Mouse (Mus musculus): ENCODE measurements around the gene Xirp2. TPM values are rescaled to one million over a fixed set of nuclear protein-coding genes. Genes with fewer than 3 reads are reported as not detected.
"Not testable (repeated sequence)": the region's sequence is repeated elsewhere in the genome, so short reads cannot be mapped to it uniquely, and the experiment has no call there.

Xirp2 gene
- polyA plus RNA-seq (2014; fragmentation: Nextera tagmentation; extraction: Ambion mirVana) = not detected in 2 replicates

DNA sequence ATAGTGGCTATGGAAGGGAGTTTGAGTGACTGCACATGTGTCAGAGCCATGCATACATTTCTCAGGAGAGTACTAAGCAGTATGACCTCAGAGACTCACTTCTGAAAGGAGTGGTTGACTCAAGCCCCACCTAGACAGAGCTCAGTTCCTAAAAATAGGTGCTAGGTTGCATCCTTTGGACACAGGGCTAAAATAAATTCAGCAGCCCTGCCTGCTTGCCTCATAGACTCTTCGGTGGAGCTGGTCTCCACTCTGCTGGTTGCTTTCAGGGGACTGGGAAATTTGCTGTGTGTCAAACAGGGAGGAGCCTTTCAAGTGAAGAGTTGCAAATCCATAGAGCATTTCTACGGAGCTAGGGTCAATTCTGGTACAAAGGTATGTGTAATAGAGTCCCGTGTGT is at the start of gene Xirp2:
Xirp2 (plus strand) TSS at position 223 of the 400 bp plus-strand sequence.
- 78% methylated on average over 3 of the region's 3 CpGs for WGBS
- Histone ChIP-seq H3K27me3 (ENCODE audit: control insufficient read depth, insufficient read depth, low read length) (no peaks in the 10 kb centered on the region), H3K36me3 (ENCODE audit: control insufficient read depth, insufficient read depth, low read length) (no peaks in the 10 kb centered on the region), H3K9me3 (ENCODE audit: control insufficient read depth, low read length) (no peaks in the 10 kb centered on the region), H3K9ac (ENCODE audit: low read depth, low read length) (no peak within 1 kb of the TSS), H3K4me2 (replicated peaks; ENCODE audit: low read depth, low read length) (no peak within 1 kb of the TSS), H3K27ac (ENCODE audit: low read depth, low read length) (no peak within 1 kb of the TSS), H3K4me3 (ENCODE audit: low read depth, low read length) (no peak within 1 kb of the TSS), H3K4me1 (replicated peaks; ENCODE audit: control insufficient read depth, insufficient read depth, low read length) (no peaks in the 10 kb centered on the region)
- ATAC-seq (ENCODE audit: low FRiP score) = no peak
- no peak for DNase-seq (ENCODE audit: low spot score)

DNA sequence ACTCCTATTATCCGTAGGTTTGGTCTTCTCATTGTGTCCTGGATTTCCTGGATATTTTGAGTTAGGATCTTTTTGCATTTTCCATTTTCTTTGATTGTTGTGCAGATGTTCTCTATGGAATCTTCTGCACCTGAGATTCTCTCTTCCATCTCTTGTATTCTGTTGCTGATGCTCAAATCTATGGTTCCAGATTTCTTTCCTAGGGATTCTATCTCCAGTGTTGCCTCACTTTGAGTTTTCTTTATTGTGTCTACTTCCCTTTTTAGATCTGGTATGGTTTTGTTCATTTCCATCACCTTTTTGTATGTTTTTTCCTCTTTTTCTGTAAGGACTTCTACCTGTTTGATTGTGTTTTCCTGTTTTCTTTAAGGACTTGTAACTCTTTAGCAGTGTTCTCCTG is 32.4 kb upstream of the Xirp2 start, which contains the start of gene Gm21830:
Gm21830 (plus strand) TSS at position 301 of the 400 bp plus-strand sequence.
- not testable (repeated sequence) for H3K4me3 ChIP-seq (ENCODE audit: low read depth, low read length); H3K27ac ChIP-seq (ENCODE audit: low read depth, low read length); H3K27me3 ChIP-seq (ENCODE audit: control insufficient read depth, insufficient read depth, low read length); H3K4me2 ChIP-seq (replicated peaks; ENCODE audit: low read depth, low read length); H3K9ac ChIP-seq (ENCODE audit: low read depth, low read length); H3K4me1 ChIP-seq (replicated peaks; ENCODE audit: control insufficient read depth, insufficient read depth, low read length); DNase-seq (ENCODE audit: low spot score); H3K36me3 ChIP-seq (ENCODE audit: control insufficient read depth, insufficient read depth, low read length); ATAC-seq (ENCODE audit: low FRiP score); H3K9me3 ChIP-seq (ENCODE audit: control insufficient read depth, low read length)
- no CpG with 5 or more reads among the region's 1 CpGs for WGBS

DNA sequence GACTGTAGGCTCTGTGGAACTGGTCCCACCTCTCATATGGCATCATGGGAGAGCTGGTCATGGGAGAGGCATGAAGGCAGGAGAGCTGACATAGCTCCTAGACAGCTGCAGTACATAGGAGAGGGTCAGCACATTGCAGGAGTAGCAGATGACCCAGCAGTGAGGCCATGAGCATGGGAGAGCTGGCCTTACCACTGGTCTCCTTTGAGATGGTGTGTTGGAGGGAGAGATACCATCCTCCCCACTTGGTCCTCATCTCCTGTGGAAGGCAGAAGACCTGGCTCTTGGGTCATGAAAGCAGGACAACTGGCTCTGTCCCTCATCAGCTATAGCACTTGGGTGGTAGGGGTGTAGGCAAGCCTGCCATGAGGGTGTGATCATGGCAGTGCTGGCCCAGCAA is 24.9 kb upstream of the Xirp2 start:
- no peaks in the 10 kb centered on the region for H3K27me3 ChIP-seq (ENCODE audit: control insufficient read depth, insufficient read depth, low read length)
- DNase-seq (ENCODE audit: low spot score) (no peak), ATAC-seq (ENCODE audit: low FRiP score) (no peak; the same call in 1 of the 2 replicates)
- no peak overlapping the region for H3K4me3 ChIP-seq (ENCODE audit: low read depth, low read length)
- no peak overlapping the region for H3K4me2 ChIP-seq (replicated peaks; ENCODE audit: low read depth, low read length)
- no peak overlapping the region for H3K27ac ChIP-seq (ENCODE audit: low read depth, low read length)
- H3K4me1 ChIP-seq (replicated peaks; ENCODE audit: control insufficient read depth, insufficient read depth, low read length) = no peaks in the 10 kb centered on the region
- no peaks in the 10 kb centered on the region for H3K36me3 ChIP-seq (ENCODE audit: control insufficient read depth, insufficient read depth, low read length)
- H3K9ac ChIP-seq (ENCODE audit: low read depth, low read length) = no peak overlapping the region
- no peaks in the 10 kb centered on the region for H3K9me3 ChIP-seq (ENCODE audit: control insufficient read depth, low read length)

DNA sequence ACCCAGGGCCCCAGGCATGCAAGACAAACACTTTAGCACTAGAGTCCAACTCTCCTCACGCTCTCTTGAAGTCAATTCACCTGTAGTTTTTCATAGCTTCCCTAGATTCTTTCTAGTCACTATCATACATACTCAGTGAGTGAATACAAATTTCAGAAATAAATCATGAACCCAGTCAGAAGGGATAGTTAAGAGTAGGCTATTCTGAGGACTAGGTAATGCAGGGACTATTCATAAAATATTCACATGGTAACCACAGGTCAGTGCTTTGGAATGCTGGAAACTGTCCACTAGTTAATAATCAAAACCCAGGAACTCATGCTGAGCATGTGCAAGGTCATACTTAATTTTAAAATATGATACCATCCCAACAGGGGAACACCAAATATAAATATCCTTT is 23.0 kb upstream of the Xirp2 start:
- Histone ChIP-seq H3K4me1 (replicated peaks; ENCODE audit: control insufficient read depth, insufficient read depth, low read length) (no peaks in the 10 kb centered on the region), H3K4me2 (replicated peaks; ENCODE audit: low read depth, low read length) (no peak overlapping the region), H3K4me3 (ENCODE audit: low read depth, low read length) (no peak overlapping the region), H3K36me3 (ENCODE audit: control insufficient read depth, insufficient read depth, low read length) (no peaks in the 10 kb centered on the region), H3K27ac (ENCODE audit: low read depth, low read length) (no peak overlapping the region), H3K27me3 (ENCODE audit: control insufficient read depth, insufficient read depth, low read length) (no peaks in the 10 kb centered on the region), H3K9me3 (ENCODE audit: control insufficient read depth, low read length) (no peaks in the 10 kb centered on the region), H3K9ac (ENCODE audit: low read depth, low read length) (no peak overlapping the region)
- DNase-seq (ENCODE audit: low spot score) (no peak), ATAC-seq (ENCODE audit: low FRiP score) (no peak)
- 97% methylated on average over 1 of the region's 1 CpGs for WGBS

DNA sequence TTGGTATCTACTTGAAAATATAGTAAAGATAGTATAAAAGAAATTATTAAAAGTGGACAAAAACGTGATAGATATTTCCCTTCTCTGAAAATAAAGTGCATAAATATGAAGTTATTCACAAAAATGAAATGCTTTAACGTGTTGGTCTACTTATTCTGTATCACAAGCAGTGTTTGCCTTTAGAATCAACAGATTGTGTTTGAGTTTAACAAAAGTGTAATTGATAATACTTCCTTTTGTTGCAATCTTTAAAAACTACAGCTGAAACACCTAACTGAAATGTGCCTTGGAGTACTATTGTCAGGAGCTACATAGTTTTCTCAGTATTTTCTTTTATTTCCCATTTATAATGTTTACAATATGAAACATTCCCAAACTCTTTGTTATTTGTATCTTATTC is 12.7 kb upstream of the Xirp2 start, which contains the start of gene Gm26727:
Gm26727 (minus strand) TSS at position 101 of the 400 bp plus-strand sequence.
- H3K4me2 ChIP-seq (replicated peaks; ENCODE audit: low read depth, low read length) = no peak within 1 kb of the TSS
- WGBS = 66% methylated on average over 2 of the region's 2 CpGs
- DNase-seq (ENCODE audit: low spot score) (no peak), ATAC-seq (ENCODE audit: low FRiP score) (no peak)
- H3K9me3 ChIP-seq (ENCODE audit: control insufficient read depth, low read length) = no peaks in the 10 kb centered on the region
- H3K27me3 ChIP-seq (ENCODE audit: control insufficient read depth, insufficient read depth, low read length) = no peaks in the 10 kb centered on the region
- H3K27ac ChIP-seq (ENCODE audit: low read depth, low read length) = no peak within 1 kb of the TSS
- no peaks in the 10 kb centered on the region for H3K36me3 ChIP-seq (ENCODE audit: control insufficient read depth, insufficient read depth, low read length)
- no peak within 1 kb of the TSS for H3K9ac ChIP-seq (ENCODE audit: low read depth, low read length)
- H3K4me3 ChIP-seq (ENCODE audit: low read depth, low read length) = no peak within 1 kb of the TSS
- no peaks in the 10 kb centered on the region for H3K4me1 ChIP-seq (replicated peaks; ENCODE audit: control insufficient read depth, insufficient read depth, low read length)

DNA sequence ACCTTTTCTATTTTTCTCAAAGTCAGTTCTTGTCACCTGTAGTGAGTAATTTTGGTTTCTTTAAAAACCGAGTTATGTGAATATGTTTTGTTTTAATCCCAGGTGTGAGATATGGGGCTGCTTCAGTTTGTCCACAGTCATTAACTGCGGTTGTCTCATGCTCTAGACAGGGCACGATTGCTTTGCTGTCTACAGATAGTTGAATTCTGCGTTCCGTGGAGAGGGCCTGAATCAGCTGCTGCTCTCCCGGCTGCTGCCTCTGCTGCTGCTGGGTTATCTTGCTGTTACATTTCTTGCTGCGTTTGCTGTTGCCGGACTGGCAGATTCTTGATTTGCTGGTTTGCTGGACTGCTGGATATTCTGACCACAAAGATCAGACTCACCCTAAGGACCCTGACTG is 7.5 kb upstream of the Xirp2 start:
- H3K36me3 ChIP-seq (ENCODE audit: control insufficient read depth, insufficient read depth, low read length) = no peaks in the 10 kb centered on the region
- H3K9me3 ChIP-seq (ENCODE audit: control insufficient read depth, low read length) = no peaks in the 10 kb centered on the region
- H3K4me2 ChIP-seq (replicated peaks; ENCODE audit: low read depth, low read length) = no peak overlapping the region
- H3K27me3 ChIP-seq (ENCODE audit: control insufficient read depth, insufficient read depth, low read length) = no peaks in the 10 kb centered on the region
- H3K9ac ChIP-seq (ENCODE audit: low read depth, low read length) = no peak overlapping the region
- ATAC-seq (ENCODE audit: low FRiP score) (no peak), DNase-seq (ENCODE audit: low spot score) (no peak)
- 88% methylated on average over 8 of the region's 8 CpGs for WGBS
- no peak overlapping the region for H3K27ac ChIP-seq (ENCODE audit: low read depth, low read length)
- H3K4me1 ChIP-seq (replicated peaks; ENCODE audit: control insufficient read depth, insufficient read depth, low read length) = no peaks in the 10 kb centered on the region
- H3K4me3 ChIP-seq (ENCODE audit: low read depth, low read length) = no peak overlapping the region

DNA sequence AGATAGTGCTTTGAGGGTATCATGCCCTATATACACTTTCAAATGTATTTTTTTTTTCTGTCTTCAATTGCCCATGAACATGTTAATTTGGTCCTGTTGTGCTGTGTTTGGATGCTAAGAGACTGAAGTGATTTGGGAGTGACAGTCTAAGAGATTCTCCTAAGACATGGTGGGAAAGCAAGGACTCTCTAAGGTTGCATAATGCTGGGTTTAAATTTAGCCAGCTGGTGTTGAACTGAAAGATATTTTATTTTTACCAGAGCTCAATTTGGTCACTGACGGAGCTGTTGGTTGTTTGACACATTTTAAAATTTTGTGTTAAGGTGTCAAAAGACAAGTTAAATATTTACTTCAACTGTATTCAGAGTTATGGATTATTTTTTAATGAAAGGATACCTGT is 970 bp downstream of the Xirp2 start:
- H3K4me2 ChIP-seq (replicated peaks; ENCODE audit: low read depth, low read length) = no peak overlapping the region
- no peaks in the 10 kb centered on the region for H3K9me3 ChIP-seq (ENCODE audit: control insufficient read depth, low read length)
- 93% methylated on average over 1 of the region's 1 CpGs for WGBS
- DNase-seq (ENCODE audit: low spot score) (no peak), ATAC-seq (ENCODE audit: low FRiP score) (no peak)
- H3K27ac ChIP-seq (ENCODE audit: low read depth, low read length) = no peak overlapping the region
- H3K27me3 ChIP-seq (ENCODE audit: control insufficient read depth, insufficient read depth, low read length) = no peaks in the 10 kb centered on the region
- no peaks in the 10 kb centered on the region for H3K36me3 ChIP-seq (ENCODE audit: control insufficient read depth, insufficient read depth, low read length)
- no peaks in the 10 kb centered on the region for H3K4me1 ChIP-seq (replicated peaks; ENCODE audit: control insufficient read depth, insufficient read depth, low read length)
- H3K4me3 ChIP-seq (ENCODE audit: low read depth, low read length) = no peak overlapping the region
- H3K9ac ChIP-seq (ENCODE audit: low read depth, low read length) = no peak overlapping the region

DNA sequence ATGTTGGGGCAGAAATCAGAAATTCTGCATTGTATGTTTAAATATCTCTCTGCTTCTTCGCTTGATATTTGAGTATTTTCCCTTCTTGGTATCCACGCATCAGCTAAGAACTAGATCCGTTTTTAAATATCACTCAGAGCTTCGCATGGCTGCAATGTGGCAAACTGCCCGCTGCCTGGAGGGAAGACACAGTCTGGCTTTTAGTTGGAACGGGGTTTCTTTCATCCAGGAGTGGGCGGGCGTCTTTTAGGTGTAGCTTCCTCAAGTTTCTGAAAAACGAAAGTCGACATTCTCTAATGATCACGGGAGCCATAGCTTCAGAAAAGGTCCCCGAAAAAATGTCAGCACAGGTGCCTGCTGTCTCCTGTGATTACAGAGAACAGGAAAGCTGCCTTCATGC is 1.4 kb downstream of the Xirp2 start:
- Histone ChIP-seq H3K9ac (ENCODE audit: low read depth, low read length) (no peak overlapping the region), H3K4me1 (replicated peaks; ENCODE audit: control insufficient read depth, insufficient read depth, low read length) (no peaks in the 10 kb centered on the region)
- no peak for ATAC-seq (ENCODE audit: low FRiP score)

DNA sequence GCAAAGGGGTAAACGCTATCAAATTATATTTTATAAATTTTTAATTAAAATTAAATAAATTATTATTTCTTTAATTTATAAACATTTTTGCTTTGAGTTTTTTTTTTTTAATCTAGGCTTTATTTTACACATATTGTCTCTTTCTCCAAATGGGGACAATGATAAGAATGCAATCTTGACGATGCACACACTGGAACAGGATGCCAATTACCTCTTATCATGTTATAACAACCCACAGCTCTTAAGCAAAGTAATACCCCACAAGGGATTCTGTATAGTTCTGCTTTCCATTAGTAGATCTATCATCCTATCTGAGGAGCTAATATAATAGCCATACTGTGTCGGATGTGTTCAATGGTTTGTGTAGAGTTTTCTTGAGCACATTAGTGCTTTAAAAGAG is 15.1 kb downstream of the Xirp2 start:
- ATAC-seq (ENCODE audit: low FRiP score) (no peak), DNase-seq (ENCODE audit: low spot score) (no peak)
- Histone ChIP-seq H3K36me3 (ENCODE audit: control insufficient read depth, insufficient read depth, low read length) (no peaks in the 10 kb centered on the region), H3K9ac (ENCODE audit: low read depth, low read length) (no peak overlapping the region), H3K9me3 (ENCODE audit: control insufficient read depth, low read length) (no peaks in the 10 kb centered on the region), H3K27me3 (ENCODE audit: control insufficient read depth, insufficient read depth, low read length) (no peaks in the 10 kb centered on the region), H3K4me1 (replicated peaks; ENCODE audit: control insufficient read depth, insufficient read depth, low read length) (no peaks in the 10 kb centered on the region), H3K27ac (ENCODE audit: low read depth, low read length) (no peak overlapping the region), H3K4me2 (replicated peaks; ENCODE audit: low read depth, low read length) (no peak overlapping the region), H3K4me3 (ENCODE audit: low read depth, low read length) (no peak overlapping the region)
- 81% methylated on average over 3 of the region's 3 CpGs for WGBS

More for the DNA sequence above, 1.4 kb downstream of the Xirp2 start:
- H3K27ac ChIP-seq (ENCODE audit: low read depth, low read length) = no peak overlapping the region
- H3K9me3 ChIP-seq (ENCODE audit: control insufficient read depth, low read length) = no peaks in the 10 kb centered on the region
- no peak for DNase-seq (ENCODE audit: low spot score)
- no peaks in the 10 kb centered on the region for H3K27me3 ChIP-seq (ENCODE audit: control insufficient read depth, insufficient read depth, low read length)
- WGBS = 75% methylated on average over 12 of the region's 12 CpGs
- no peak overlapping the region for H3K4me3 ChIP-seq (ENCODE audit: low read depth, low read length)
- no peak overlapping the region for H3K4me2 ChIP-seq (replicated peaks; ENCODE audit: low read depth, low read length)
- no peaks in the 10 kb centered on the region for H3K36me3 ChIP-seq (ENCODE audit: control insufficient read depth, insufficient read depth, low read length)

Data from hindbrain, embryonic 11.5 days (tissue).